Mouse (Mus musculus): ENCODE data around the gene Bmper.

- TF ChIP-seq POLR2A (IDR thresholded peaks at IDR 0.05; ENCODE audit: low read depth, low read length): no peak
- TF ChIP-seq CTCF (conservative IDR thresholded peaks at IDR 0.05 in 1 of 2, IDR thresholded peaks at IDR 0.05 in 1 of 2; ENCODE audit: low read depth in 2 of 2, low read length in 2 of 2): no peak
- TF ChIP-seq EP300 (IDR thresholded peaks at IDR 0.05; ENCODE audit: low read length): no peak
- TF ChIP-seq ZKSCAN1 (IDR thresholded peaks at IDR 0.05; ENCODE audit: borderline replicate concordance, low read depth, low read length): no peak
- TF ChIP-seq SMC3 (IDR thresholded peaks at IDR 0.05; ENCODE audit: low read depth, low read length): no peak
- no peak for TF ChIP-seq HCFC1 (IDR thresholded peaks at IDR 0.05; ENCODE audit: low read depth, low read length)
- TF ChIP-seq ETS1 (conservative IDR thresholded peaks at IDR 0.05; ENCODE audit: low read depth, low read length): no peak
- TF ChIP-seq MAX (IDR thresholded peaks at IDR 0.05; ENCODE audit: low read length): no peak
- no peak for TF ChIP-seq CHD1 (IDR thresholded peaks at IDR 0.05; ENCODE audit: low read depth, low read length)
Observed at GRCm38 (mm10) chr9:23497626-23498025, 274.8 kb downstream of the Bmper start.
